Mouse (Mus musculus) midbrain, postnatal 0 days (tissue): ENCODE measurements around the gene Myh7b. TPM values are rescaled to one million over a fixed set of nuclear protein-coding genes. Genes with fewer than 3 reads are reported as not detected.
A peak's percentile ranks its signal among the peaks of the same experiment; 100 is the strongest.

Source experiments
- ATAC-seq: fragments of 200-750 bp; cut with Nextera tagmentation; 2 replicates; pipeline ENCODE4 v1.8.0; 2017; ENCODE audit warnings: moderate number of reproducible peaks, mild to moderate bottlenecking, moderate TSS enrichment, moderate library complexity; ENCODE audit not compliant: low FRiP score
- DNase-seq: peaks from one replicate; pipeline ENCODE4 v3.0.0-alpha.2; 2015; ENCODE audit warnings: low spot score
- H3K27ac ChIP-seq: fragments of 300-500 bp; sonication (generic); 2 replicates; pipeline ENCODE4 v1.5.1; 2014; ENCODE audit warnings: low read depth, mild to moderate bottlenecking, low read length, mixed read lengths
- H3K27me3 ChIP-seq: fragments of 300-500 bp; sonication (generic); 2 replicates; pipeline ENCODE4 v1.6.1; 2014; ENCODE audit warnings: low read length, control low read depth, mixed read lengths; ENCODE audit not compliant: insufficient read depth
- H3K36me3 ChIP-seq: fragments of 300-500 bp; sonication (generic); 2 replicates; pipeline ENCODE4 v1.6.1; 2014; ENCODE audit warnings: low read length, control low read depth, mixed read lengths; ENCODE audit not compliant: insufficient read depth
- H3K4me1 ChIP-seq: fragments of 300-500 bp; sonication (generic); 2 replicates; pipeline ENCODE4 v1.6.1; 2014; ENCODE audit warnings: mild to moderate bottlenecking, control low read depth, antibody characterized with exemption, low read length, mixed read lengths; ENCODE audit not compliant: insufficient read depth
- H3K4me2 ChIP-seq: fragments of 300-500 bp; sonication (generic); 2 replicates; pipeline ENCODE4 v1.6.1; 2014; ENCODE audit warnings: low read depth, mild to moderate bottlenecking, low read length, mixed read lengths; ENCODE audit not compliant: poor library complexity, severe bottlenecking
- H3K4me3 ChIP-seq: fragments of 300-500 bp; sonication (generic); 2 replicates; pipeline ENCODE4 v1.5.1; 2014; ENCODE audit warnings: low read depth, mild to moderate bottlenecking, low read length, moderate library complexity
- H3K9ac ChIP-seq: fragments of 300-500 bp; sonication (generic); replicated peaks from 2 replicates; pipeline ENCODE4 v1.6.1; 2014; ENCODE audit warnings: mild to moderate bottlenecking, low read length, moderate library complexity, mixed read lengths; ENCODE audit not compliant: poor library complexity, severe bottlenecking
- H3K9me3 ChIP-seq: fragments of 300-500 bp; sonication (generic); 2 replicates; pipeline ENCODE4 v1.6.1; 2016; ENCODE audit warnings: low read length, control low read depth
- CTCF ChIP-seq: IDR thresholded peaks from 2 replicates; pipeline ENCODE4 v1.5.1; 2016; ENCODE audit warnings: antibody characterized with exemption, mild to moderate bottlenecking
- WGBS: fragments of 180-500 bp; shearing (Covaris S2); extraction: QIAGEN DNeasy Blood & Tissue Kit; methylation state at CpG from one replicate; pipeline ENCODE4 v1.1.7; 2014; 5-methylcytosine and 5-hydroxymethylcytosine counted together
- polyA plus RNA-seq: library from polyadenylated mRNA; unstranded; fragments of >200 nt; fragmentation: Nextera tagmentation; extraction: Ambion mirVana; gene quantifications from 2 replicates; pipeline ENCODE4 v1.2.1, GENCODE M21; 2015
- total RNA-seq: library from RNA; depleted of rRNA; stranded (reverse); fragments of >200 nt; gene quantifications from 2 replicates; pipeline ENCODE4 v1.2.3, GENCODE M21; 2014

Gene Myh7b
- total and polyA plus RNA-seq, 2 experiments from 2014 or later: 0.38 to 3.4 TPM

- DNase-seq: no peak
- WGBS: 78% methylated on average over 13 of the region's 13 CpGs
- H3K4me2 ChIP-seq: peak overlapping the region; percentile 63; the same call in 1 of the 2 replicates
These were observed 17.5 kb downstream of the Myh7b start for GRCm38 (mm10) chr2:155628519-155628918.

DNA sequence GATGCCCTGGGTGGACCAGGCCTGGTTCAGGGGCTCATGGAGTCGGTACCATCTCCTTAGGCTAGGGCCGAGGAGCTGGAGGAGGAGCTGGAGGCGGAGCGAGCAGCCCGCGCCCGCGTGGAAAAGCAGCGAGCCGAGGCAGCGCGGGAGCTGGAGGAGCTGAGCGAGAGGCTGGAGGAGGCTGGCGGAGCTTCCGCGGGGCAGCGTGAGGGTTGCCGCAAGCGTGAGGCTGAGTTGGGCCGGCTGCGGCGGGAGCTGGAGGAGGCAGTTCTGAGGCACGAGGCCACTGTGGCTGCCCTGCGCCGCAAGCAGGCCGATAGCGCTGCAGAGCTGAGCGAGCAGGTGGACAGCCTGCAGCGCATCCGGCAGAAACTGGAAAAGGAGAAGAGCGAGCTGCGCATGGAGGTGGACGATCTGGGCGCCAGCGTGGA is 18.2 kb downstream of the Myh7b start:
- H3K4me3 ChIP-seq: peak overlapping the region; percentile 34
- TF ChIP-seq CTCF: no peak
- H3K36me3 ChIP-seq: peaks cover 23% of the 10 kb centered on the region
- no peaks in the 10 kb centered on the region for H3K9me3 ChIP-seq
- H3K27me3 ChIP-seq: peaks cover 14% of the 10 kb centered on the region; the same call in 1 of the 2 replicates
- peak overlapping the region; percentile 63 for H3K4me2 ChIP-seq
- H3K9ac ChIP-seq: peak overlapping the region; percentile 61
- peak; percentile 68 for DNase-seq
- WGBS: 2% methylated on average over 33 of the region's 35 CpGs
- ATAC-seq: peak; percentile 56
- H3K27ac ChIP-seq: peak overlapping the region; percentile 44
- no peaks in the 10 kb centered on the region; the same call in 1 of the 2 replicates for H3K4me1 ChIP-seq

More at GRCm38 (mm10) chr2:155628519-155628918, 17.5 kb downstream of the Myh7b start:
- no peak for TF ChIP-seq CTCF
- Histone ChIP-seq H3K4me1 (no peaks in the 10 kb centered on the region; the same call in 1 of the 2 replicates), H3K9ac (peak overlapping the region; percentile 61), H3K27ac (no peak overlapping the region), H3K36me3 (peaks cover 16% of the 10 kb centered on the region), H3K27me3 (0 out of 2 replicates have a peak, but pooled peaks cover 14% of the 10 kb centered on the region), H3K4me3 (no peak overlapping the region), H3K9me3 (no peaks in the 10 kb centered on the region)
- ATAC-seq: no peak

DNA sequence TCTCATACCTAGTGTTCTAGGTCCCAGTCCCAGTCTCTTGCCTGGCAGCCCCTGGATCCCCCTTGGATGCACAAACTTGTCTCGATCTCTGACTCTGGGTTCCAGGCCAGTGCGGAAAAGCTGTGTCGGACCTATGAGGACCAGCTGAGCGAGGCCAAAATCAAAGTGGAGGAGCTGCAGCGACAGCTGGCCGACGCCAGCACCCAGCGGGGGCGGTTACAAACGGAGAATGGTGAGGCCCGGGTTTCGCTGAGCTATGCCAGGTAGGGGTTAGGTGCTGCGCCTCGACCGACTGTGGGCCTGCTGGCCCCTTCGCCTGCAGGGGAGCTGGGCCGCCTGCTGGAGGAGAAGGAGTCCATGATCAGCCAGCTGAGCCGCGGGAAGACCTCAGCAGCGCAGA is 19.1 kb downstream of the Myh7b start:
- ATAC-seq (no peak), DNase-seq (no peak)
- peak; percentile 7; the same call in 1 of the 2 replicates for TF ChIP-seq CTCF
- Histone ChIP-seq H3K9ac (no peak overlapping the region), H3K4me3 (no peak overlapping the region), H3K36me3 (peaks cover 32% of the 10 kb centered on the region), H3K27me3 (peaks cover 14% of the 10 kb centered on the region; the same call in 1 of the 2 replicates), H3K27ac (no peak overlapping the region), H3K4me1 (no peaks in the 10 kb centered on the region; the same call in 1 of the 2 replicates), H3K4me2 (no peak overlapping the region), H3K9me3 (no peaks in the 10 kb centered on the region)
- 55% methylated on average over 20 of the region's 20 CpGs for WGBS

- no peak for ATAC-seq
- H3K9me3 ChIP-seq: no peaks in the 10 kb centered on the region
- no peak overlapping the region for H3K4me2 ChIP-seq
- WGBS: 35% methylated on average over 43 of the region's 43 CpGs
- no peaks in the 10 kb centered on the region; the same call in 1 of the 2 replicates for H3K4me1 ChIP-seq
- peaks cover 12% of the 10 kb centered on the region; the same call in 1 of the 2 replicates for H3K27me3 ChIP-seq
- H3K9ac ChIP-seq: no peak overlapping the region
- DNase-seq: peak; percentile 6
- H3K36me3 ChIP-seq: peaks cover 39% of the 10 kb centered on the region
- no peak overlapping the region for H3K4me3 ChIP-seq
- no peak for TF ChIP-seq CTCF
- H3K27ac ChIP-seq: no peak overlapping the region
These were observed 19.8 kb downstream of the Myh7b start for GRCm38 (mm10) chr2:155630590-155631416.

DNA sequence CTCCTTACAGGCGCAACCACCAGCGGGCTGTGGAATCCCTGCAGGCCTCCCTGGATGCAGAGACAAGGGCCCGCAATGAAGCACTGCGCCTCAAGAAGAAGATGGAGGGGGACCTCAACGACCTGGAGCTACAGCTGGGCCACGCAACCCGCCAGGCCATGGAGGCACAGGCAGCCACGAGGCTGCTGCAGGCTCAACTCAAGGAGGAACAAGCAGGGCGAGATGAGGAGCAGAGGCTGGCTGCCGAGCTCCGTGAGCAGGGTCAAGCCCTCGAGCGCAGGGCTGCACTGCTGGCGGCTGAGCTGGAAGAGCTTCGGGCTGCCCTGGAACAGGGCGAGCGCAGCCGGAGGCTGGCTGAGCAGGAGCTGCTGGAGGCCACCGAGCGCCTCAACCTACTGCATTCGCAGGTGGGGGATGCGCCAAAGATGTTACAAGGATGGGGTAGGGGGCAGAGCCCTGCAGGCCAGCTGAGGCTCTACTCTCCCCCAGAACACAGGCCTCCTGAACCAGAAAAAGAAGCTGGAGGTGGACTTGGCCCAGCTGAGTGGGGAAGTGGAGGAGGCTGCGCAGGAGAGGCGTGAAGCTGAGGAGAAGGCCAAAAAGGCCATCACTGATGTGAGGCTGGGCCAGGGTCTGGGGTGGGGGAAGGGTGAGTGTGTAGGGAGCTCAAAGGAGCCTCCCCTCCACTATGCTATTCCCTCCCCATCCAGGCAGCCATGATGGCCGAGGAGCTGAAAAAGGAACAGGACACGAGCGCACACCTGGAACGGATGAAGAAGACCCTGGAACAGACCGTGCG is 21.3 kb downstream of the Myh7b start:
- Histone ChIP-seq H3K4me2 (no peak overlapping the region), H3K36me3 (peaks cover 54% of the 10 kb centered on the region), H3K9ac (no peak overlapping the region), H3K4me3 (no peak overlapping the region), H3K9me3 (no peaks in the 10 kb centered on the region), H3K27me3 (peaks cover 12% of the 10 kb centered on the region; the same call in 1 of the 2 replicates), H3K27ac (no peak overlapping the region), H3K4me1 (no peaks in the 10 kb centered on the region; the same call in 1 of the 2 replicates)
- no peak for DNase-seq
- TF ChIP-seq CTCF: no peak
- WGBS: 70% methylated on average over 29 of the region's 30 CpGs
- no peak for ATAC-seq
